Mouse (Mus musculus): Measurements from ENCODE around the gene 1500009L16Rik.

DNA sequence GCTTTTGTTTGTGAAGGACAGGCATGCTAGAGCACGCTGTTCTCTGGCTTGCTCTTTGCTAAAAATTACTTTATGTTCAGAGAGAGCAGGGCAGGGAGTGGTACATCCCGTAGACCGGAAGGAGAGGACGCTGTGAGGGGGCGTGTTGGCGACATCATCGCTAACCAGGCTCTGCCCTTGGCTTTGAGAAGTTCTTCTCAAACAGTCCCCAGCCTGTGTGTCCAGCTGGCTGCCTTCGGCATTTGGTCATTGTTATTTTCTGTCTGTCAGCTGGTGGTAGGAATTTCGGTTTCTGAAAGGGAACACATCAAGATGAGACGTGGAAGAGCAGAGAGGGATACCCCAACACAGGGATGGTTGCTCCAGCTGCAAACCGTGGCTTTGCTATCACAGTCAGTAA, 3.5 kb downstream of the 1500009L16Rik start:
- TF ChIP-seq POLR2A (IDR thresholded peaks at IDR 0.05; ENCODE audit: extremely low read depth, insufficient read depth, low read length) (no peak), CTCF (IDR thresholded peaks at IDR 0.05; ENCODE audit: low read depth, low read length) (no peak)
